Mouse (Mus musculus): ENCODE measurements around the gene Tmem251.

The Tmem251 gene

GRCm38 (mm10) chr12:102710851-102711375 lies 32.6 kb upstream of the Tmem251 start:
- peak; percentile 89 for DNase-seq

GRCm38 (mm10) chr12:102713153-102713865 lies 30.3 kb upstream of the Tmem251 start:
- no peak for DNase-seq

GRCm38 (mm10) chr12:102714116-102714515 lies 29.4 kb upstream of the Tmem251 start:
- DNase-seq = no peak

- no peak for DNase-seq
These were observed 28.7 kb upstream of the Tmem251 start for GRCm38 (mm10) chr12:102714654-102715395.

- DNase-seq = peak; percentile 47
These were observed 23.8 kb upstream of the Tmem251 start for GRCm38 (mm10) chr12:102719552-102720315.

GRCm38 (mm10) chr12:102722451-102722850 lies 21.1 kb upstream of the Tmem251 start:
- no peak for DNase-seq

- no peak for DNase-seq
These were observed 20.6 kb upstream of the Tmem251 start for GRCm38 (mm10) chr12:102722966-102723365.

- DNase-seq = no peak
These were observed 19.7 kb upstream of the Tmem251 start for GRCm38 (mm10) chr12:102723861-102724260.

- no peak for DNase-seq
These were observed 18.4 kb upstream of the Tmem251 start for GRCm38 (mm10) chr12:102725146-102725545.

- DNase-seq = no peak
These were observed 17.8 kb upstream of the Tmem251 start for GRCm38 (mm10) chr12:102725761-102726175.

GRCm38 (mm10) chr12:102729855-102730797 lies 13.4 kb upstream of the Tmem251 start:
- peak; percentile 70 for DNase-seq

- no peak for DNase-seq
These were observed 12.6 kb upstream of the Tmem251 start for GRCm38 (mm10) chr12:102730798-102731619.

- no peak for DNase-seq
These were observed 10.2 kb upstream of the Tmem251 start for GRCm38 (mm10) chr12:102733381-102733780.

GRCm38 (mm10) chr12:102739096-102739495 lies 4.5 kb upstream of the Tmem251 start:
- DNase-seq = no peak

GRCm38 (mm10) chr12:102740285-102740684 lies 3.3 kb upstream of the Tmem251 start:
- DNase-seq = no peak

- no peak for DNase-seq
These were observed 1.5 kb upstream of the Tmem251 start for GRCm38 (mm10) chr12:102742056-102742455.

GRCm38 (mm10) chr12:102743036-102743588 lies 450 bp upstream of the Tmem251 start:
- DNase-seq = no peak

- DNase-seq = no peak
These were observed 1.3 kb downstream of the Tmem251 start for GRCm38 (mm10) chr12:102744839-102745238.

GRCm38 (mm10) chr12:102748256-102748655 lies 4.7 kb downstream of the Tmem251 start:
- no peak for DNase-seq

GRCm38 (mm10) chr12:102756304-102756703 lies 12.7 kb downstream of the Tmem251 start:
- DNase-seq = peak; percentile 33

All from cerebellum, adult 11 months (tissue).